Mouse (Mus musculus) cerebellum, postnatal 4 days (tissue): ENCODE results near the gene Celsr2.

ENCODE experiments used
- DNase-seq, 2 experiments: peaks; one replicate each; pipeline ENCODE4 v3.0.0; 2022; ENCODE audit warnings: low spot score in 2 of 2, mixed read lengths in 1 of 2

The Celsr2 gene

GRCm38 (mm10) chr3:108414857-108415830 is at the start of gene Celsr2:
Celsr2 (minus strand) TSS chr3:108415552.
- DNase-seq, result no peak

- no peak for DNase-seq
Observed at GRCm38 (mm10) chr3:108458866-108459265, 43.5 kb upstream of the Celsr2 start.

- no peak for DNase-seq
Observed at GRCm38 (mm10) chr3:108458380-108458779, 43.0 kb upstream of the Celsr2 start.

- DNase-seq, result no peak
Observed at GRCm38 (mm10) chr3:108454172-108454571, 38.8 kb upstream of the Celsr2 start.

GRCm38 (mm10) chr3:108451969-108452368 is 36.6 kb upstream of the Celsr2 start:
- no peak for DNase-seq

- DNase-seq, result no peak
Observed at GRCm38 (mm10) chr3:108445366-108445705, 30.0 kb upstream of the Celsr2 start.

GRCm38 (mm10) chr3:108444698-108445365 is 29.5 kb upstream of the Celsr2 start, which contains the start of gene Sars:
Sars (minus strand) TSS chr3:108445209.
- peak; percentile 84 to 91 for DNase-seq

GRCm38 (mm10) chr3:108444029-108444428 is 28.7 kb upstream of the Celsr2 start:
- no peak for DNase-seq

- no peak for DNase-seq
Observed at GRCm38 (mm10) chr3:108436380-108436714, 21.0 kb upstream of the Celsr2 start.

GRCm38 (mm10) chr3:108435701-108436379 is 20.5 kb upstream of the Celsr2 start:
- no peak for DNase-seq

- no peak for DNase-seq
Observed at GRCm38 (mm10) chr3:108433881-108434495, 18.6 kb upstream of the Celsr2 start.

GRCm38 (mm10) chr3:108433188-108433880 is 18.0 kb upstream of the Celsr2 start:
- DNase-seq, result peak in 1 of 2 experiments; percentile 35

GRCm38 (mm10) chr3:108432542-108433187 is 17.3 kb upstream of the Celsr2 start:
- no peak for DNase-seq

GRCm38 (mm10) chr3:108425624-108426018 is 10.3 kb upstream of the Celsr2 start:
- DNase-seq, result no peak

GRCm38 (mm10) chr3:108424944-108425623 is 9.7 kb upstream of the Celsr2 start:
- DNase-seq, result no peak

- no peak for DNase-seq
Observed at GRCm38 (mm10) chr3:108423844-108424801, 8.8 kb upstream of the Celsr2 start.

GRCm38 (mm10) chr3:108423006-108423405 is 7.7 kb upstream of the Celsr2 start:
- DNase-seq, result no peak

- peak; percentile 72 to 88 for DNase-seq
Observed at GRCm38 (mm10) chr3:108415831-108416223, 475 bp upstream of the Celsr2 start.
